Mouse (Mus musculus) left cerebral cortex, adult 8-10 months (tissue): ENCODE measurements at regions not wholly inside any gene's neighbourhood (a gene's known extent, or its start where the extent isn't known, plus 50 kb on each side); places are given as distances from the start of the nearest gene placed in this dataset.
A peak's percentile ranks its signal among the peaks of the same experiment; 100 is the strongest.

Experiments
- DNase-seq, 2 experiments: peaks; one replicate each; pipeline ENCODE4 v3.0.0; 2022; ENCODE audit warnings: low spot score in 2 of 2

DNA sequence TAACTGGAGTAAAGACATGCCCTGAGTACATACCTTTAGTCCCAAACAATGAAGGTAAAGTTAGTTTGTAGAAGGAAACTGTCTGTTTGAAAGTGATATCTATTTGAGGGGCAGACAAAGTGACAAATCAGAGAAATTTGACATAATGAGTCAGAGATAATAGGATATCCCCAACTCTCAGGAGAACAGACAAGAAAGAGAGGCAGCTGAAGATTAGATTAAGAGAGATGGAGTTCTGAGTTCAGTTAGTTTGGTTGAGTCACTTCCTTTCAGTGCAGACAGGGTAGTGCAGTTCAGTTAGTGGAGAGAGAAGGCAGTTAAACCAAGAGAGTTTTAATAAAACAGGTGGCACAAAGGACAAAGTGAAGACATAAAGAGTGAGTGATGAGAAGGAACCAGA, 477.4 kb upstream of the Diaph2 start:
- no peak for DNase-seq

DNA sequence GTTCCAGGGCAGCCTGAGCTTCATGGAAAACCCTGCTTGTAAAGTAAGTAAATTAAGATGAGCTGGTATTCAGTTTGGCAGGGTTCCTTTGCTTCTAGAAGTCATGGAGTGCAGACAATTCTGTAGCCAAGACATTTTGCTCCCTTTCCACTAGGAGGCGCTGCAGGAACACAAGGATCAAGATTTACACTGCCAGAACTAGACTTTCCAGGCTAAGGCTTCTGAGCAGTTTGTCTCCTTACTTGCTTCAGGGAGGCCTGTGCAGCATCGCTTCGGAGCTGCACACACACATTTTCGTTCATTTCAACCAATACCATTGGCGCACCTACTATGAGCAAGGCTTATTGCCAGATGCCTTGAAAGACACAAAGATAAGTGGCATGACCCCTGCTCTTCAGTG, 445.6 kb upstream of the Diaph2 start:
- DNase-seq, result peak; percentile 2 to 7

DNA sequence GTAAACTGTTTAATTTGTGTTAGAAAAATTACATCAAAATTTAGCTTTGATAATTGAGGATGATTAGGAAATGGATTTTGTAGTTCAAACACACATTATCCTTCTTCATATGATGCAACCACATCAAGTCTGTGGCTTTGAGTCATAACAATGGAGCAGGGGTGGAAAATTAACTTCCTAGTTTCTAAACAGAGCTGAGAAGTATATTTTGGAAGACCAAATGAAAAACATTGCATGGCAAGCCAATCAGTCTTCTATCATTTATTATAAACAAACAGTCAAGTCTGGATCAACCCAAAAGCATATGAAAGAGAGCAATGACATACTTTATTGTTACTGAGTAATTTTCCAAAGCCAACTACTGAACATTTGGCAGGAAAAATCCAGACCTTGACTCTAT, 440.2 kb upstream of the Diaph2 start:
- DNase-seq, result no peak

DNA sequence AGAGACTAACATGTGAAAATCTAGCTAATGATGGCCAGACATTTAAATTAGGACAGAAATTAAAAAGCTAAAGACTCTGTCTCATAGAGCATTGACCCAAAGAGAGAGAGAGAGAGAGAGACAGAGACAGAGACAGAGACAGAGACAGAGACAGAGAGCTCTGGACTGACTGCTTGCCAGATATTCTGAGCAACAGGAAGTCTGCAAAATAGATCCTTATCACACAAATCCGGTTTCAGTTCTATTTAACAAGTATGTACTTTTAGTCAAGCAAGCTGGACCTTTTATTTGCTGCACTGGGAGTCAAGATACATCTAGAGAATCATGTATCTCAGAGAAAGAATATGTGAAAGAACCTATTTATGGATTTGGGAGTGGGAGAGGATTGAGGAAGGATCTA, 420.1 kb upstream of the Diaph2 start:
- no peak for DNase-seq

DNA sequence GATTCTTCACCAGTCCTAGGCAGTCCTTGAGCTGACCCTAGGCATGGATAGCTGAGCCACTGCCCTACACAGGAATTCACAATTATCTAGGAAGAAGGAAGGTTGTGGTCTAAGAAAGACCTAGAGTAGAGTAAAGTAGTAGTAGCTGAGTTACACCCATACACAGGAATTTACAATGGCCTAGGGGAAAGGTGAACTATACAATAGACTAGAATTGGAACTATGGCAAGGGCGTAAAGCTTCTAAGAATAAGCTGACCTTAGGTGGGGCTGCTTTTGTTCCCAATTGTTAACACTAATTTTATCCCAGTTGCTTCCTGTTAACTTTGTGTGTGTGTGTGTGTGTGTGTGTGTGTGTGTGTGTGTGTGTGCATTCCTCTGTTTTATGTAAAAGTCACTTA, 416.7 kb upstream of the Diaph2 start:
- no peak for DNase-seq
